Mouse (Mus musculus): ENCODE results near the gene Fhl3.
"Not testable (repeated sequence)": the region's sequence is repeated elsewhere in the genome, so short reads cannot be mapped to it uniquely, and the experiment has no call there.

Fhl3 gene

GRCm38 (mm10) chr4:124708518-124709477 lies 8.3 kb downstream of the Fhl3 start:
- peak; percentile 96 for DNase-seq (ENCODE audit: inconsistent ontology term)

DNA sequence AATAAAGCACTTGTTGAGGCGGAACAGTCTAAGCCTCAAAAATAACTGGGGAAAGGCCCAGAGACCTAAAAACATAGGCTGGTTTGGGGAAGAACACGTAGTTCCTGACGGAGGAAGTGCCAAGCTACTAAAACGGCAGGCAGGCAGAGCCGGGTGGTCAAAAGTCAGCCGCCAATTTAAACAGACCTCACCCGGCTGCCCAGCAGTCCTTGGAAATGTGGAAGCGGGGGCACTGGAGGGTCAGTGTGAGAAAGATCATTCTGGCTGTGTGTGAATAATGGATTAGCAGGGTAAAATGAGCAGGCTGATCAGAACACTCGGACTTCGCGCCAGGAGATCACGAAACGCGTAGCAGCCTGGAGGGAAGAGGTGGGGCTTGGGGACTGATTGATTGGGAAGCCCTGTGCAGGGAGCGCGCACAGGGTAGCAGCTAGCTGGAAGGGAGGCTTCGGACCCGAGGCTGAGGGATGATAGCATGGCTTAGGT lies 9.5 kb downstream of the Fhl3 start:
- DNase-seq (ENCODE audit: inconsistent ontology term), result no peak

DNA sequence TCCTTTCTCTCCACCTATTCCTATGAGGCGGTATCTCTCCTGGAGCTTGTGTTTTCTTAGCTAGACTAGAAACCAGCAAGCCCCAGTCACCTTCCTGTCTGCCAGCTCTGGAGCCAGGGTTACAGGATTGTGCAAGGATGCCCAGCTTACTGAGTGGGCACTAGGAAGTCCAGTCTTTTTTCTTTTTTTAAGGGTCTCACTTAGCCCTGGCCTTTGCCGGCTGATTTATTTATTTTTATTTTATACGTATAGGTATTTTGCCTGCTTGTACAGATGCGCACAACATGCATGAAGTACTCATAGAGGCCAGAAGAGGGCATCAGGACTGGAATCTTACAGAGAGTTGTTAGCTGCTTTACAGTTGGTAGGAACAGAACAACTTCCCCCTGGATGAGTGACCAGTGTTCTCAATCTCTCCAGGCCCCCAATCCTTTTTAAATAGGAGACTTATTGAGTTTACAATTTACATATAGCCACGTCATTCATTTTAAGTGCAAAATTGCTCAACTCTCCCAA lies 10.3 kb downstream of the Fhl3 start:
- DNase-seq (ENCODE audit: inconsistent ontology term), result no peak

- no peak for DNase-seq (ENCODE audit: inconsistent ontology term)
Observed at GRCm38 (mm10) chr4:124712618-124713017, 12.1 kb downstream of the Fhl3 start.

- DNase-seq (ENCODE audit: inconsistent ontology term), result not testable (repeated sequence)
Observed at GRCm38 (mm10) chr4:124713850-124714249, 13.3 kb downstream of the Fhl3 start.

- DNase-seq (ENCODE audit: inconsistent ontology term), result peak; percentile 94
Observed at GRCm38 (mm10) chr4:124714545-124715481, 14.3 kb downstream of the Fhl3 start, which contains the start of gene Sf3a3. Gene Sf3a3, plus strand, starts transcription at chr4:124714776.

GRCm38 (mm10) chr4:124719101-124719500 lies 18.6 kb downstream of the Fhl3 start:
- DNase-seq (ENCODE audit: inconsistent ontology term), result no peak

GRCm38 (mm10) chr4:124726121-124726520 lies 25.6 kb downstream of the Fhl3 start:
- no peak for DNase-seq (ENCODE audit: inconsistent ontology term)

DNA sequence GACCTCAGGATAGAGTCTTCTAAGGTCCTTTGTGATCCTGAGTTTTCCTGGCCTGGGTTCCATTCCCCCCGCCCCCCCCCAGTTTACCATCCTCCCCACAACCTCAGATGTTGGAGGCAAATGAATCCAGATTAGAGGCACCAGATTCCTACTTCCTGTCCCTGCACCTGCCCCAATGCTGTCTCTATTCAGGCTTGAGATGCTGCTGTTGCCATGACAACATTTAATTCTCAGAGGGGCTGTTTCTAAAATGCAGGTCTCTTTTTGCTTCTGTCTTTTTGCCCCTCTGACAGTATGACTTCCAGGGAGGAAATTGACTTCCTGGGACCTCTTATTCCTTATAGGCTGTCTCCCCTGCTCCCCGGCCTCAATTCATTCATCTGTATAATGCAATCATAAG lies 36.5 kb downstream of the Fhl3 start:
- no peak for DNase-seq (ENCODE audit: inconsistent ontology term)

DNA sequence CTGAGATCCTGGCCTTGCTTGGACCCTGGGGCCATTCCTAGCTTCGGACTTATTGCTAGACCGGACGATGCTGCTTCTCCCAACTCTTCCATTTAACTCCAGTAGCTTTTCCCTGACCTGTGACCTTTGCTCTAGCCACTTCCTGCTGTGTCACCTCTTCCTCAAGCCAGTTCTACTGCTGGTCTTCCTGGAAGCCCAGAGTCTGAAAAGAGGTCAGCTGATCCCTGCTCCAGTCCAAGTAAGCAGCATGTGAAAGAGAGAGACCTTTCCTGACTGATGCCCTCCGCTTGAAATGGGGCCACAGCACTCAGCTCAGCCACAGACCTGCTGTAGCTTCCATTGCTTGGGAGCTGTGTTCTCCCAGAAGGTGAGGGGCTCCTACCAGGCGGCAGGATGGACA lies 37.0 kb downstream of the Fhl3 start:
- no peak for DNase-seq (ENCODE audit: inconsistent ontology term)

GRCm38 (mm10) chr4:124738013-124738412 lies 37.5 kb downstream of the Fhl3 start:
- DNase-seq (ENCODE audit: inconsistent ontology term), result no peak

DNA sequence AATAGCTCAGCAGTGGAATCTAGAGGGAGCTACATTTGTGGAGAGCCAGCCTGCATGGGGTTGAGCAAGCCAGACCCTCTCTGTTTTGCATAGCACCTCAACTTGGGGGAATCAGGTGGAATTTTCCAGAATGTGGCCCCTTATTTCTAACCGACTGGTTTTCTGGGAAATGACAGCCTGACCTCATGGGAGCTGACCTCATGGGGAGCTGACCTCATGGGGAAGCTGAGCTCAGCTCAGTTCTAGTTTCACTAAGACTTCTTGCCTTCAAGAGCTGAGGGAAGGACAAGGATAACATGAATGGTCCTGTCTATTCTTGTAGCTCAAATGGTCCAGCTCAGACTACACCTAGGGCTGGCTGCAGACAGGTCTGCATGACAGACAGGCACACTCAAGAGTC lies 38.3 kb downstream of the Fhl3 start:
- no peak for DNase-seq (ENCODE audit: inconsistent ontology term)

DNA sequence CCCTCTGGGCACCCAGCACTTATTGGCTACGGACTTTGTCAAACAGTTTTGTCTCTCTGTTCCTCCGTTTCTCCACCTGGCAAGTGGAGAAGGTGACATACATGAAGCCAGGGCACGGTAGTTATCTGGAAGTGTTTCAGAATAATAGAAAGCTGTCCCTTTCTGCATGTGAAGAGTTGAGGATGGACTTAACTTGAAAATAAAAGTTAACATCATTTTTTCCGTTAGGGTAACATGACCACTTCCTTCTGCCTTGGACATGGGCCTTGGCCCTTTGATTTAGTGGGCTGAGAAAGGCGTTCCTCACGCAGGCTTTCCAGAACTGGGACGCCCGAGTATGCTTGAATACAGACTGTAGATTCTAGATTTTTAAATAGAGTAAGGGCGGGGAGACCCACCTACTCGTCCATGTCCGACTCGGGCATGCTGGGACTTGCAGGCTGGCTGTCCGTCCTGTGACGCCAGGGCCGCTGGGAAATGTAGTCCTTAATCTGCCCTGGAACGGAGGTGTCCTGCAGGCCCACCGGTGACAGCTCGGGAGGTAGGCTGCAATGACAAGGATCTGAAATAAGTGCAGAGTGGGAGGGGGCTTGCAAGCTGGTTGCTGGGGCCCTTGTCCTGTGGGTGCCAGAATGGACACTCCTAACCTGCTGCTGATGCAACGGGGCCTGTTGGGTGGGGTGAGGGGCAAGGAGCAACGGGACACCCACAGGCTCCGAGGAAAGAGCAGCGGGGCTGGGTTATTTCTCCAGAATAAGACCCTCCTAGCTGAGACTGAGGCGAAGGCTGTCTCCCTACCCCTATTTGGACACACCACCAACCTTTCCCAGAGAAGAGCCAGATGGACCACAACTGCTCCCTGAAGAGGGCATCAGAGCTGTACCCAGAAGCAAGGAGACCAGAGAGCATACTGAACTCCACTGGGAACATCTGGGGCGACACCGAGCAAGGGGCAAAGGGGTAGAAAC lies 41.2 kb downstream of the Fhl3 start, which contains the start of gene Inpp5b:
Gene Inpp5b, plus strand, starts transcription at position 475 of the 968 bp plus-strand sequence.
- peak; percentile 74 for DNase-seq (ENCODE audit: inconsistent ontology term)

GRCm38 (mm10) chr4:124742839-124743238 lies 42.3 kb downstream of the Fhl3 start:
- DNase-seq (ENCODE audit: inconsistent ontology term), result no peak

GRCm38 (mm10) chr4:124746577-124746976 lies 46.1 kb downstream of the Fhl3 start:
- DNase-seq (ENCODE audit: inconsistent ontology term), result no peak

- no peak for DNase-seq (ENCODE audit: inconsistent ontology term)
Observed at GRCm38 (mm10) chr4:124747851-124748250, 47.4 kb downstream of the Fhl3 start.

DNA sequence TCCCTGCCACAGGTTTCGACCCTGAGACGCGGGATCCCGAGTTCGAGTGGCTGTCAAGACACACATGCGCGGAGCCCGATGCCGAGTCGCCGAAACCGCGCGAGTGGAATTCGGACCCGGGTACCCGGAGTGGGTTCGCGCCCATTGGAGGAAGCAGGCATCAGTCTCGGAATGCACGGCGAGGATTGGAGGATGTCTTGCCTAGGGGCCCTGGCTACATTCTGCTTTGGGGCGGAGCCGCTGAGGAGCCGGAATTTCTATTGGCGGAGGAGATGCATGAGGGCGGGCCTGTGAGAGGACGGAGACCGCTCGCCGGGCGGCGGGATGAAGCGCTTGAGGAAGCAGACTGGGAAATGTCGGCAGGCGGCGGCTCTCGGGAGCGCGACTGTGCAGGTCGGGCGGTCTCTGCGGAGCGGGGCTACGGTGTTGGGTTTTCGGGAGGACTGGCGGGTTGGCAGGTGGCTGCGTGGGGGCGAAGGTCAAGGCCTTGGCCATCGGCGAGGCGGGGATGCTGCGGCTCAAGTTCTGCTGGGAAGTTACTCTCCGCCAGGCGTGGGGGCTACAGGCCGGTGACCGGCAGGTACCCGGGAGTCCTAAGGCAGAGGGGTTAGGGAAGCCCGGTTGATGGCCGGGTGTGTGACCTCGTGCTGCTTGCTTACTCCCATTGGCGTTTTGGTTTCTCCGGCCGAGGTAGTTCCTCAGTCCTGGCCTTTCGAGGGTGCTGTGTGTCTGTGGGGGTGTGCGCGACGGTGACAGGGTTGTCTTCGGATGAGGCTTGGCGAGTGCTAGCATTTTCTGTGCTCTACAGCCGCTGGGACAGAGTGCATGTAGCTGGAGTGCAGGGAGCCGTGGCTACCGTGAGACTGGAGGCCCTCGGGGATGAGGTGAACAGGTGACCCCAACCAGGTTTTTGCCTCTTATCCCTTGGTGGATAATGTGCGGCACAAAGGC lies 51.1 kb downstream of the Fhl3 start:
- peak; percentile 96 for DNase-seq (ENCODE audit: inconsistent ontology term)

DNA sequence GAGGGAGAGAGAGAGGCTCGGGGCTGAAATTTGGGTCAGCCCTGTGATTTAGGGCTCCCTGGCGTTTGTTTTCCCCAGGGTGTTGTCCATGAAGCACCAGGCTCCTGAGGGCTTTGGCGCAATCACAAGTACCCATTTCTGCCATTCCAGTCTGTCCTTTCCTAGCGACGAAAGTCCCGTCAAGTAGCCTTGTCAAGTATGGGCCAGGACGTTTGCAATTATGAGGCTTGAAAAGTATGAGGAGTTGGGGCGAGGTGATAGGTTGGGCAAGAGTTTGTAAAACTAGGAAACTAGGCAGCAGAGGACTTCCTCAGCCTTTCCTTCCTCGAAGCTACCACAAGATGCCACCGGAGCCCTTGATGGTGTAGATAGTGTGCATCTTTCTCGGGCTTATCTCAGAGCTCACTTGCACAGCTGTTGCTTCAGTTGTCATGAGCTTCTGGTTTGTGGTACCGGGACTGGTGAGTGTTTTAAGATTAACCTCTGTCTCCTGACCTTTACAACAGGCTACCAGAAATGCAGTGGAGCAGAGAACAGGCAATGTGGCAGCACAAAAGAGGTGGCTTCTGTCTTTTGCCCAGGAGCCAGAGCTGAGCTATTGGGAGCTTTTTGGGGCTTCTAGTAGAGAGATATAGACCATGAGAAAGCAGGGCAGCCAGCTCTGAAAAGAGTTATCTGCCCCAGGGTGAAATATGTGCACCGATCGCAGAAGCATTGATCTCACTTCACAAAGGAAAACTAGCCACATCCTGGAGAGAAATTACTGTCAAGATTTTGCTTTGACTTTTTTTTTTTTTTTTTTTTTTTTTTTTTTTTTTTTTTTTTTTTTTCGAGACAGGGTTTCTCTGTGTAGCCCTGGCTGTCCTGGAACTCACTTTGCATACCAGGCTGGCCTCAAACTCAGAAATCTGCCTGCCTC lies 52.0 kb downstream of the Fhl3 start:
- DNase-seq (ENCODE audit: inconsistent ontology term), result no peak
